Mouse (Mus musculus) liver, postnatal 0 days (tissue): ENCODE results near the gene Loxl4.

Experiments
- CTCF ChIP-seq: sonication (generic); IDR thresholded peaks from 2 replicates; pipeline ENCODE4 v1.5.1; 2016; ENCODE audit warnings: antibody characterized with exemption, low read depth
- EP300 ChIP-seq: IDR thresholded peaks from 2 replicates; pipeline ENCODE4 v1.6.1; 2016; ENCODE audit warnings: antibody characterized with exemption, low read depth, mild to moderate bottlenecking

DNA sequence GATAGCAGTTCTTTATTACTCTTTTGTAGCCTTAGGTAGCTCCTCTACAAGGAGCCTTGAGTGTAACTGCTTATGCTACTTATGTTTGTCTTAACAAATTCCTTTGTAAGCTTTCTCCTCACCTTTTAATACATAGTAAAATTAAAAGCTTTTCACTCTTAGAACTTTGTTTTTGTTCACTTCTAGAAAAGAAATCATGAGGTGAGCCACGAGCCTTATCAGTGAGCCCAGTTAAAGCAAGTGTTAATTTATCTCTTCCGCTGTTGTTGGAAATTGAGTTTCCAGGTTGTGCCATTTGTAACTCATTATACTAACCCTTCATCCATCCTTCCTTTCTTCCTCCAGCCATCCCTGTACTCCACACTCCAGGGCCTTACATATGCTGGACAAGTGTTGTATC is 37.3 kb downstream of the Loxl4 start:
- no peak for TF ChIP-seq CTCF
- TF ChIP-seq EP300: no peak
